Mouse (Mus musculus): ENCODE measurements around the gene Phldb3. TPM values are rescaled to one million over a fixed set of nuclear protein-coding genes. Genes with fewer than 3 reads are reported as not detected.
A peak's percentile ranks its signal among the peaks of the same experiment; 100 is the strongest.
"Not testable (repeated sequence)": the region's sequence is repeated elsewhere in the genome, so short reads cannot be mapped to it uniquely, and the experiment has no call there.

The Phldb3 gene
- polyA plus RNA-seq, 1 experiment = 4.1 TPM

GRCm38 (mm10) chr7:24614816-24615215 is 4.3 kb downstream of the Phldb3 start:
- peaks cover 5% of the 10 kb centered on the region for H3K36me3 ChIP-seq (ENCODE audit: control insufficient read depth, insufficient read depth)
- H3K4me3 ChIP-seq (ENCODE audit: insufficient read depth, poor library complexity, severe bottlenecking) = no peak overlapping the region
- H3K79me3 ChIP-seq (ENCODE audit: low read depth) = no peaks in the 10 kb centered on the region
- no peaks in the 10 kb centered on the region for H3K27me3 ChIP-seq (ENCODE audit: control insufficient read depth, insufficient read depth, insufficient read length)
- no peak for TF ChIP-seq CTCF (IDR thresholded peaks at IDR 0.05; ENCODE audit: control insufficient read depth, insufficient read depth, insufficient read length)
- TF ChIP-seq FOSL1 (IDR thresholded peaks at IDR 0.05; ENCODE audit: insufficient read depth, low read length, poor library complexity, severe bottlenecking) = no peak
- TF ChIP-seq USF1 (IDR thresholded peaks at IDR 0.05; ENCODE audit: low read depth) = peak; percentile 61
- TF ChIP-seq MYOG (IDR thresholded peaks at IDR 0.05; ENCODE audit: control insufficient read depth, extremely low read depth, insufficient read length) = no peak
- peak; percentile 14 for TF ChIP-seq MYOD1 (IDR thresholded peaks at IDR 0.05; ENCODE audit: control insufficient read depth, insufficient read length, low read depth)
- TF ChIP-seq MAX (IDR thresholded peaks at IDR 0.05) = peak; percentile 66
- no peak overlapping the region for H3ac ChIP-seq (ENCODE audit: control insufficient read depth, insufficient read length, low read depth)
- H3K79me2 ChIP-seq (ENCODE audit: control insufficient read depth, insufficient read depth) = no peaks in the 10 kb centered on the region

GRCm38 (mm10) chr7:24617763-24618162 is 7.2 kb downstream of the Phldb3 start:
- no peak overlapping the region for H3K4me3 ChIP-seq (ENCODE audit: insufficient read depth, poor library complexity, severe bottlenecking)
- H3ac ChIP-seq (ENCODE audit: control insufficient read depth, insufficient read length, low read depth) = no peak overlapping the region
- no peaks in the 10 kb centered on the region for H3K79me2 ChIP-seq (ENCODE audit: control insufficient read depth, insufficient read depth)
- H3K27me3 ChIP-seq (ENCODE audit: control insufficient read depth, insufficient read depth, insufficient read length) = no peaks in the 10 kb centered on the region
- peaks cover 5% of the 10 kb centered on the region for H3K36me3 ChIP-seq (ENCODE audit: control insufficient read depth, insufficient read depth)
- TF ChIP-seq CTCF (IDR thresholded peaks at IDR 0.05; ENCODE audit: control insufficient read depth, insufficient read depth, insufficient read length) = no peak
- TF ChIP-seq USF1 (IDR thresholded peaks at IDR 0.05; ENCODE audit: low read depth) = no peak
- TF ChIP-seq MYOG (IDR thresholded peaks at IDR 0.05; ENCODE audit: control insufficient read depth, extremely low read depth, insufficient read length) = no peak
- no peak for TF ChIP-seq CEBPB (IDR thresholded peaks at IDR 0.05; ENCODE audit: low read depth)
- no peak for TF ChIP-seq FOSL1 (IDR thresholded peaks at IDR 0.05; ENCODE audit: insufficient read depth, low read length, poor library complexity, severe bottlenecking)
- no peak for TF ChIP-seq MAX (IDR thresholded peaks at IDR 0.05)
- no peak for TF ChIP-seq MYOD1 (IDR thresholded peaks at IDR 0.05; ENCODE audit: control insufficient read depth, insufficient read length, low read depth)
- H3K79me3 ChIP-seq (ENCODE audit: low read depth) = no peaks in the 10 kb centered on the region

GRCm38 (mm10) chr7:24618374-24618773 is 7.8 kb downstream of the Phldb3 start:
- not testable (repeated sequence) for H3K27me3 ChIP-seq (ENCODE audit: control insufficient read depth, insufficient read depth, insufficient read length); H3K4me3 ChIP-seq (ENCODE audit: insufficient read depth, poor library complexity, severe bottlenecking); H3K79me2 ChIP-seq (ENCODE audit: control insufficient read depth, insufficient read depth); H3ac ChIP-seq (ENCODE audit: control insufficient read depth, insufficient read length, low read depth); H3K36me3 ChIP-seq (ENCODE audit: control insufficient read depth, insufficient read depth); H3K79me3 ChIP-seq (ENCODE audit: low read depth)

GRCm38 (mm10) chr7:24619671-24620397 is 9.3 kb downstream of the Phldb3 start:
- Histone ChIP-seq H3K79me2 (ENCODE audit: control insufficient read depth, insufficient read depth) (no peaks in the 10 kb centered on the region), H3ac (ENCODE audit: control insufficient read depth, insufficient read length, low read depth) (no peak overlapping the region), H3K79me3 (ENCODE audit: low read depth) (no peaks in the 10 kb centered on the region), H3K36me3 (ENCODE audit: control insufficient read depth, insufficient read depth) (peaks cover 5% of the 10 kb centered on the region), H3K4me3 (ENCODE audit: insufficient read depth, poor library complexity, severe bottlenecking) (no peak overlapping the region), H3K27me3 (ENCODE audit: control insufficient read depth, insufficient read depth, insufficient read length) (no peaks in the 10 kb centered on the region)
- TF ChIP-seq USF1 (IDR thresholded peaks at IDR 0.05; ENCODE audit: low read depth) (no peak), MYOD1 (IDR thresholded peaks at IDR 0.05; ENCODE audit: control insufficient read depth, insufficient read length, low read depth) (no peak), CTCF (IDR thresholded peaks at IDR 0.05; ENCODE audit: control insufficient read depth, insufficient read depth, insufficient read length) (no peak), CEBPB (IDR thresholded peaks at IDR 0.05; ENCODE audit: low read depth) (no peak), FOSL1 (IDR thresholded peaks at IDR 0.05; ENCODE audit: insufficient read depth, low read length, poor library complexity, severe bottlenecking) (no peak), MAX (IDR thresholded peaks at IDR 0.05) (no peak), MYOG (IDR thresholded peaks at IDR 0.05; ENCODE audit: control insufficient read depth, extremely low read depth, insufficient read length) (no peak)

- Histone ChIP-seq H3K79me3 (ENCODE audit: low read depth) (no peaks in the 10 kb centered on the region), H3K4me3 (ENCODE audit: insufficient read depth, poor library complexity, severe bottlenecking) (no peak overlapping the region), H3K79me2 (ENCODE audit: control insufficient read depth, insufficient read depth) (no peaks in the 10 kb centered on the region), H3ac (ENCODE audit: control insufficient read depth, insufficient read length, low read depth) (no peak overlapping the region), H3K36me3 (ENCODE audit: control insufficient read depth, insufficient read depth) (peaks cover 5% of the 10 kb centered on the region), H3K27me3 (ENCODE audit: control insufficient read depth, insufficient read depth, insufficient read length) (no peaks in the 10 kb centered on the region)
- TF ChIP-seq CTCF (IDR thresholded peaks at IDR 0.05; ENCODE audit: control insufficient read depth, insufficient read depth, insufficient read length) (no peak), FOSL1 (IDR thresholded peaks at IDR 0.05; ENCODE audit: insufficient read depth, low read length, poor library complexity, severe bottlenecking) (no peak), CEBPB (IDR thresholded peaks at IDR 0.05; ENCODE audit: low read depth) (no peak), MAX (IDR thresholded peaks at IDR 0.05) (no peak), USF1 (IDR thresholded peaks at IDR 0.05; ENCODE audit: low read depth) (no peak), MYOD1 (IDR thresholded peaks at IDR 0.05; ENCODE audit: control insufficient read depth, insufficient read length, low read depth) (no peak), MYOG (IDR thresholded peaks at IDR 0.05; ENCODE audit: control insufficient read depth, extremely low read depth, insufficient read length) (no peak)
These were observed 10.6 kb downstream of the Phldb3 start for GRCm38 (mm10) chr7:24621193-24621592.

- H3K36me3 ChIP-seq (ENCODE audit: control insufficient read depth, insufficient read depth) = no peaks in the 10 kb centered on the region
- H3ac ChIP-seq (ENCODE audit: control insufficient read depth, insufficient read length, low read depth) = no peak overlapping the region
- H3K27me3 ChIP-seq (ENCODE audit: control insufficient read depth, insufficient read depth, insufficient read length) = no peaks in the 10 kb centered on the region
- H3K4me3 ChIP-seq (ENCODE audit: insufficient read depth, poor library complexity, severe bottlenecking) = no peak overlapping the region
- H3K79me2 ChIP-seq (ENCODE audit: control insufficient read depth, insufficient read depth) = no peaks in the 10 kb centered on the region
- TF ChIP-seq CEBPB (IDR thresholded peaks at IDR 0.05; ENCODE audit: low read depth) (no peak), USF1 (IDR thresholded peaks at IDR 0.05; ENCODE audit: low read depth) (no peak), FOSL1 (IDR thresholded peaks at IDR 0.05; ENCODE audit: insufficient read depth, low read length, poor library complexity, severe bottlenecking) (no peak), CTCF (IDR thresholded peaks at IDR 0.05; ENCODE audit: control insufficient read depth, insufficient read depth, insufficient read length) (no peak)
- no peaks in the 10 kb centered on the region for H3K79me3 ChIP-seq (ENCODE audit: low read depth)
These were observed 12.4 kb downstream of the Phldb3 start for GRCm38 (mm10) chr7:24622967-24623366.

Measured in C2C12 (cell line).